Mouse (Mus musculus): ENCODE measurements around the gene Evi5l. TPM values are rescaled to one million over a fixed set of nuclear protein-coding genes. Genes with fewer than 3 reads are reported as not detected.
A peak's percentile ranks its signal among the peaks of the same experiment; 100 is the strongest.

Evi5l gene
- polyA plus RNA-seq, 1 experiment from 2014 or later, result 12.5 TPM

DNA sequence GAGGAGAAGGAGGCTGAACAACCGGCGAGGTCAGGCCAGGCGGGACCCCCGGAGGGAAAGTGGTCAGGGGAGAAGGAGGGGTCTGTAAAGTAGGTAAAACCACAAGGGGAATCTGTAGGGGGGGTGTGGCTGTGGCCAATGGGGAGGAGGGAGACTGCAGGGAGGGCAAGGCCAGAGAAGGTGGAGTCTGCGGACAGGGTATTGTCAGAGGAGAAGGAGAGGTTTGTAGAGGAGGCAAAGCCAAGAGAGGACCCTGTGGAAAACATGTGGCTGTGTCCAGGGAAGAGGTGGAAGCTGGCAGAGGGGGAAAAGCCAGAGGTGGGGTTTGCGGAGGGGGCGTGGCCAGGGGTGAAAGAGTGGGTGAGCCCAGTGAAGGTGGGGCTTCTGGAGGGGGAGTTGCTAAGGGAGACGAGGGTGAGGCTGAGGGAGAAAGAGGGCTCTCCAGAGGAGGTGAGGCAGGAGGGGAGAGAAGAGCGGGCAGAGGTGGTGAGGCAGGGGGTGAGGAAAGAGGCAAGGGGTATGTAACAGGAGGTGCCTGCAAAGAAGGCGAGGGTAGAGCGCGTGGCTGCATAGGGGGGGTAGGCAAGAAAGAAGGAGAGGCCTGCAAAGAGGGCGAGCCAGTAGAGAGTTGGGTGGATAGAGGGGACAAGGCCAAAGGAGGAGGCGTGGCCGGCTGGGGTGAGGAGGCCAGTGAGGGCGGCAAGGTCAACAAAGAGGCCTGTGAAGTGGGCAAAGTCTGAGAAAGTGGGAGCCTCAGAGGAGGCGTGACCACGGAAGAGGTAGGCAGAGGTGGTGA lies 47.0 kb downstream of the Evi5l start:
- Histone ChIP-seq H3K27ac (ENCODE audit: low read depth, low read length) (peak overlapping the region; percentile 28; the same call in 1 of the 2 replicates), H3K27me3 (replicated peaks; ENCODE audit: control insufficient read depth, insufficient read depth, low read length) (peaks cover 51% of the 10 kb centered on the region), H3K36me3 (ENCODE audit: control insufficient read depth, insufficient read depth, low read length) (no peaks in the 10 kb centered on the region), H3K4me1 (replicated peaks; ENCODE audit: control insufficient read depth, insufficient read depth, low read length) (peaks cover 21% of the 10 kb centered on the region), H3K9me3 (ENCODE audit: control insufficient read depth, low read length) (no peaks in the 10 kb centered on the region), H3K4me3 (ENCODE audit: low read depth, low read length) (peak overlapping the region; percentile 46), H3K9ac (ENCODE audit: low read depth, low read length) (peak overlapping the region; percentile 43), H3K4me2 (peak overlapping the region; percentile 83)
- peak; percentile 63 for DNase-seq (ENCODE audit: low spot score)
- peak; percentile 62 for ATAC-seq (replicated peaks; ENCODE audit: low FRiP score)
- WGBS, result 2% methylated on average over 18 of the region's 18 CpGs

DNA sequence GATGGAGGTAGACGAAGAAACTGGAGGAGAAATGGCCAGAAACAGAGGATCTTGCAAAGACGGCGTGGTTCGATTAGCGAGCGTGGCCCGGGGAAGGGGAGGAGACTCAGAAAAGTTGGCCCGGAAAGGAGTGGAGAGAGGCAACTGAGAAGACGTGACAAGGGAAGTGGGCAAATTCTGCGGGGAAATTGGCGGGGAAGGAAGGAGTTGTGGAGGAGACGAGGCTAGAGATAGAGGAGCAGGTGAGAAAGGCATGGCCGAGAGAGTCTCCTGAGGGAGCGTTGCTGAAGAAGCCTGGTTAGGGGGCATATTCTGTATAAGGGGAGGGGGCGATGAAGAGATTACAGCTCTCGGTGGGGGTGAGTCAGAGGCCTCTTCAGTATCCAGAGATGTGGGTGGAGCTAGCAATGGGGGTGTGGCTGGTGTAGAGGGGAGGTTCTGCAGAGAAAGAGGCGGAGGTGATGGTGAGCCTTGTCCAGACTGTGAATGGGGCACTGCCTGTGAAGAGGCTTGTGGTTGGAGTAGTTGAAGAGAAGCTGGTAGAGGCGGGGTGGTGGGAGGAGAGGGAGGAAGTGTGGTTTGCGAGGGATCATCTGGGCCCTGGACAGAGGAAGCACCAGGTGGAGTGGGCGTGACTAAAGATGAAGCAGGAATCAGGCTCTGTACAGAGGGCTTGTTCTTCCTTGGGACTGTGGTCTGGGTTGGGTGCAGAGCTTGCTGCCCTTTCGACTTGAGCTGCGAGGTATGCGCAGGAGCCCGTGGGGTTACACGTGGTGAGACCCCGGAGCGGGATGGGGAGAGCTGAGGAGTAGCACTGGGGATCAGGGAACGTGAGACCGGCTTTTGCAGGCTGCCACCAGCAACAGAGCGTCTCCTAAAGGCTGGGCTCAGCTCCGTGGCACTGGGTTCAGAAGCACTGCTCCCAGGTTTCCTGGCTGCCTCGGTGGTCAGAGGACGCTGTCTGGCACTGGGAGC lies 47.9 kb downstream of the Evi5l start:
- peak; percentile 78 for ATAC-seq (replicated peaks; ENCODE audit: low FRiP score)
- Histone ChIP-seq H3K4me1 (replicated peaks; ENCODE audit: control insufficient read depth, insufficient read depth, low read length) (peaks cover 21% of the 10 kb centered on the region), H3K27ac (ENCODE audit: low read depth, low read length) (peak overlapping the region; percentile 28; the same call in 1 of the 2 replicates), H3K27me3 (replicated peaks; ENCODE audit: control insufficient read depth, insufficient read depth, low read length) (peaks cover 54% of the 10 kb centered on the region), H3K9ac (ENCODE audit: low read depth, low read length) (peak overlapping the region; percentile 39), H3K9me3 (ENCODE audit: control insufficient read depth, low read length) (no peaks in the 10 kb centered on the region), H3K4me3 (ENCODE audit: low read depth, low read length) (peak overlapping the region; percentile 46), H3K36me3 (ENCODE audit: control insufficient read depth, insufficient read depth, low read length) (no peaks in the 10 kb centered on the region), H3K4me2 (peak overlapping the region; percentile 83)
- peak; percentile 54 for DNase-seq (ENCODE audit: low spot score)
- WGBS, result 4% methylated on average over 33 of the region's 33 CpGs

GRCm38 (mm10) chr8:4216296-4216695 lies 49.9 kb downstream of the Evi5l start:
- no peaks in the 10 kb centered on the region for H3K9me3 ChIP-seq (ENCODE audit: control insufficient read depth, low read length)
- WGBS, result 13% methylated on average over 18 of the region's 18 CpGs
- no peak for ATAC-seq (replicated peaks; ENCODE audit: low FRiP score)
- H3K4me2 ChIP-seq, result peak overlapping the region; percentile 74
- H3K36me3 ChIP-seq (ENCODE audit: control insufficient read depth, insufficient read depth, low read length), result no peaks in the 10 kb centered on the region
- peaks cover 21% of the 10 kb centered on the region for H3K4me1 ChIP-seq (replicated peaks; ENCODE audit: control insufficient read depth, insufficient read depth, low read length)
- DNase-seq (ENCODE audit: low spot score), result no peak
- H3K27me3 ChIP-seq (replicated peaks; ENCODE audit: control insufficient read depth, insufficient read depth, low read length), result peaks cover 58% of the 10 kb centered on the region
- peak overlapping the region; percentile 40 for H3K4me3 ChIP-seq (ENCODE audit: low read depth, low read length)
- no peak overlapping the region for H3K27ac ChIP-seq (ENCODE audit: low read depth, low read length)
- no peak overlapping the region for H3K9ac ChIP-seq (ENCODE audit: low read depth, low read length)

- peak; percentile 60 for DNase-seq (ENCODE audit: low spot score)
- no peak within 1 kb of the TSS for H3K27ac ChIP-seq (ENCODE audit: low read depth, low read length)
- H3K4me1 ChIP-seq (replicated peaks; ENCODE audit: control insufficient read depth, insufficient read depth, low read length), result peaks cover 21% of the 10 kb centered on the region
- no peaks in the 10 kb centered on the region for H3K9me3 ChIP-seq (ENCODE audit: control insufficient read depth, low read length)
- peak within 1 kb of the TSS; percentile 40 for H3K4me3 ChIP-seq (ENCODE audit: low read depth, low read length)
- peaks cover 58% of the 10 kb centered on the region for H3K27me3 ChIP-seq (replicated peaks; ENCODE audit: control insufficient read depth, insufficient read depth, low read length)
- no peak within 1 kb of the TSS; the same call in 1 of the 2 replicates for H3K9ac ChIP-seq (ENCODE audit: low read depth, low read length)
- no peak for ATAC-seq (replicated peaks; ENCODE audit: low FRiP score)
- WGBS, result 3% methylated on average over 44 of the region's 44 CpGs
- no peaks in the 10 kb centered on the region for H3K36me3 ChIP-seq (ENCODE audit: control insufficient read depth, insufficient read depth, low read length)
- peak within 1 kb of the TSS; percentile 74 for H3K4me2 ChIP-seq
Measured at GRCm38 (mm10) chr8:4216791-4217621, 50.6 kb downstream of the Evi5l start, which contains the start of gene Prr36. Prr36 (minus strand) TSS chr8:4217459.

GRCm38 (mm10) chr8:4219617-4220016 lies 53.2 kb downstream of the Evi5l start:
- Histone ChIP-seq H3K27me3 (replicated peaks; ENCODE audit: control insufficient read depth, insufficient read depth, low read length) (peaks cover 54% of the 10 kb centered on the region), H3K4me1 (replicated peaks; ENCODE audit: control insufficient read depth, insufficient read depth, low read length) (peaks cover 6% of the 10 kb centered on the region; the same call in 1 of the 2 replicates), H3K9ac (ENCODE audit: low read depth, low read length) (no peak overlapping the region), H3K27ac (ENCODE audit: low read depth, low read length) (no peak overlapping the region), H3K36me3 (ENCODE audit: control insufficient read depth, insufficient read depth, low read length) (no peaks in the 10 kb centered on the region), H3K9me3 (ENCODE audit: control insufficient read depth, low read length) (no peaks in the 10 kb centered on the region), H3K4me3 (ENCODE audit: low read depth, low read length) (no peak overlapping the region), H3K4me2 (no peak overlapping the region)
- ATAC-seq (replicated peaks; ENCODE audit: low FRiP score) (no peak), DNase-seq (ENCODE audit: low spot score) (no peak)
- WGBS, result 81% methylated on average over 3 of the region's 3 CpGs

DNA sequence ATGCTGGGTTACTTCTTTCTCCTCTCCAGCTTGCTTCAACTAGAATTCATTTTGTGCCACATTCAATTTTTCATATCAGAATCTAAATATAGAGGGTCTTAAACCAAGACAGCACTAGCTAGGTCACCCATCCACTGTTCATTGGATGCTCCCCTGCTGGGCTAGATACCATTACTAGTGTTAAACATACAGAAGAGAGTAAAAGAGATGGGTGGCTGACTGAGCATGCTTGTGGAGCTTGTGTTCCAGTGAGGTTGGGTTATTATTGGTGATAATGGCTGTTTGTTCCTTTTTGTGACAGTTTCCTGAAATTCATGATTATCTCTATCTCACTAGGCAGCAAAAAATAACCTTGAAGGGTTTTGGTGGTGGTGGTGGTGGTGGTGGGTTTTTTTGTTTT lies 55.7 kb downstream of the Evi5l start:
- Histone ChIP-seq H3K4me3 (ENCODE audit: low read depth, low read length) (no peak overlapping the region), H3K36me3 (ENCODE audit: control insufficient read depth, insufficient read depth, low read length) (no peaks in the 10 kb centered on the region), H3K27ac (ENCODE audit: low read depth, low read length) (no peak overlapping the region), H3K9ac (ENCODE audit: low read depth, low read length) (no peak overlapping the region), H3K9me3 (ENCODE audit: control insufficient read depth, low read length) (no peaks in the 10 kb centered on the region), H3K4me2 (no peak overlapping the region), H3K27me3 (replicated peaks; ENCODE audit: control insufficient read depth, insufficient read depth, low read length) (peaks cover 47% of the 10 kb centered on the region), H3K4me1 (replicated peaks; ENCODE audit: control insufficient read depth, insufficient read depth, low read length) (peaks cover 5% of the 10 kb centered on the region; the same call in 1 of the 2 replicates)
- DNase-seq (ENCODE audit: low spot score) (no peak), ATAC-seq (replicated peaks; ENCODE audit: low FRiP score) (no peak)

DNA sequence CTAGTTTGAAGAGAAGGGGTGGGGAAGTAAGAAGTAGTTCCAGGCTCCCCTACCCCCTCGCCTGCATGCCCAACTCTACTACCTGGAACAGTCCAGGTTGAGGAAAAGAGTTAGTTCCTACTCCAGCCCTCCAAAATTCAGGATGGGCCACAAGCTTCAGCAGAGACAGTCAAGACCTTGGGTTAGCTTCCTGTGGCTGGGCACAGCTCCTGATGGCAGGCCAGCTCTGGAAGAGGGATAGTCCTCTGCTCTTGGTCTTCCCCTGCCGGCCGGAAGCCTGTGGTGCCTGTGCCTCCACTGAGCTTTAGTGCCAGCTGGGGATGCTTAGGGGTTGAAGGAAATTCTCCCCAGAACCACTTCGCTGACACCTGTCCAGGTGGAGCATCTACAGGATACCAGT lies 60.0 kb downstream of the Evi5l start:
- ATAC-seq (replicated peaks; ENCODE audit: low FRiP score), result peak; percentile 19; the same call in 1 of the 2 replicates
- Histone ChIP-seq H3K4me1 (replicated peaks; ENCODE audit: control insufficient read depth, insufficient read depth, low read length) (peaks cover 5% of the 10 kb centered on the region; the same call in 1 of the 2 replicates), H3K4me2 (peak overlapping the region; percentile 54), H3K36me3 (ENCODE audit: control insufficient read depth, insufficient read depth, low read length) (no peaks in the 10 kb centered on the region), H3K27ac (ENCODE audit: low read depth, low read length) (no peak overlapping the region), H3K4me3 (ENCODE audit: low read depth, low read length) (peak overlapping the region; percentile 28), H3K27me3 (replicated peaks; ENCODE audit: control insufficient read depth, insufficient read depth, low read length) (peaks cover 40% of the 10 kb centered on the region), H3K9ac (ENCODE audit: low read depth, low read length) (no peak overlapping the region), H3K9me3 (ENCODE audit: control insufficient read depth, low read length) (no peaks in the 10 kb centered on the region)
- WGBS, result 23% methylated on average over 4 of the region's 4 CpGs
- no peak for DNase-seq (ENCODE audit: low spot score)

Measured in liver, embryonic 11.5 days (tissue).